Mouse (Mus musculus): ENCODE data around the gene Tgfbi.

Tgfbi gene

DNA sequence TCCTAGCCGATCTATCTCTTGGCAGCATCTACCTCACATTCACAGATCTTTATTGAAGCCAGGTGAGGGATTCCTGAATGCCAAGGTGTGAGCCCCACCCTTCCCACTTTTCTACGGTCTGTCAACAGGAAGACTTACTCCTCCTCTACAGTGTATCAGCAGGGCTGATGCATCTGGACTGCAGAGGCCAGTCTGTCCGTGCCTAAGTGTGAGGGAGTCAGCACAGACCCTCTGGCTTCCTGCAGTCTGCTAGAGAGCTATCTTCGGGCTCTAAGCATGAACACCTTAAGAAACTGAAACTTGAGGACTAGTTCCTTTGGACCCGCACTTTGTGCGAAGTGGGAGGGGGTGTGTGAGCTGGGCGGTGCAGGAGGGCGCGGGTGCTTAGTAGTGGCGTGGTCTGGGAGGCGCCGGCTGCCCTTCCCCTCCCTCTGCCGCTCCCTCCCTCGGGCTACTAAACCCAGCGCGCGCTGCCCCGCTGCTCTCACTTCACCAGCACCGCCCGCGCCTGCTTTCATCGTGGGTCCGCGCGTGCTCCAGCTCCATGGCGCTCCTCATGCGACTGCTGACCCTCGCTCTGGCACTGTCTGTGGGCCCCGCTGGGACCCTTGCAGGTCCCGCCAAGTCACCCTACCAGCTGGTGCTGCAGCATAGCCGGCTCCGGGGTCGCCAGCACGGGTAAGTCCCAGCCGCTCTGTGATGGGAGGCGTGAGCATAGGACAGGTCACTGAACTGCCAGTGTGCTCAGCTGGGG lies at the start of gene Tgfbi:
Tgfbi (plus strand) TSS at position 421 of the 754 bp plus-strand sequence.
- peak; percentile 31 to 32 for DNase-seq

GRCm38 (mm10) chr13:56559841-56560370 lies 49.4 kb upstream of the Tgfbi start:
- DNase-seq, result no peak

DNA sequence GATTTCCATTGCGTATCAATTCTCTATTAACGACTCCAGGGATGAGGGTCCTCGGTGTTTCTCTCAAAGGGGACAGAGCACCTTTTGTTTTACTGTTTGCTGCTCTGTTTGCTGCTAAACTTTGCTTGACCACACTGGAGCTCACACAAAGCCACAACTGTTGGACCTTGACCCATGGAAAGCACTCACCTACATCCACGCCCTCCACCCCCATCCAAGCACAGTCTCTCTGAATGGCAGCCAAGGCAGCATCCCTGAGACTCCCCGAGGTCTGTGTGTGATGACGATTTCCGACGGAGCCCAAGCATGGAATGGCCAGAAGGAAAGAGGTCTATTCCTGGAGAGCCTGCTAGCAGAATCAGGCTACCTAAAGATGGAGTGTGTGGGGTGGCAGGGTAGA lies 48.2 kb upstream of the Tgfbi start:
- no peak for DNase-seq

- peak; percentile 14 to 24 for DNase-seq
Observed at GRCm38 (mm10) chr13:56563075-56563474, 46.2 kb upstream of the Tgfbi start.

GRCm38 (mm10) chr13:56566336-56566735 lies 43.0 kb upstream of the Tgfbi start:
- DNase-seq, result no peak

- DNase-seq, result no peak
Observed at GRCm38 (mm10) chr13:56571645-56572044, 37.7 kb upstream of the Tgfbi start.

DNA sequence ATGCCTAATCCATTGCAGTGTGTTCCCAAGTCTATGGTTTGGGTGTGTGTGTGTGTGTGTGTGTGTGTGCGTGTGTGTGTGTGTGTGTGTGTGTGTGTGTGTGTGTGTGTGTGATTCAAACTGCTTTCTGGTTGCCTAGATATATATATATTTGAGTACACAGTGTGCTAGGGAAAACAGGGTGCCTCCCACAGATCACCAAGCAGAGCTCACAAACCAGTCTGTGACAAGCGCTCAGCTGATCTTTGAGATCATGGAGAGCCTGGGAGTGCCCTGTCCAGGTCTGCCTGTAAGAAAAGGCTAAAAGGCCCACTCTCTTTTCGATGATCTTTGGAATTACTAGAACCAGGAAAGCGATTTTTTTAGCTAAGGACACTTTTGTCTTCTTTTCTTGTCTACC lies 34.2 kb upstream of the Tgfbi start:
- no peak for DNase-seq

- peak; percentile 80 to 81 for DNase-seq
Observed at GRCm38 (mm10) chr13:56575701-56576321, 33.5 kb upstream of the Tgfbi start.

DNA sequence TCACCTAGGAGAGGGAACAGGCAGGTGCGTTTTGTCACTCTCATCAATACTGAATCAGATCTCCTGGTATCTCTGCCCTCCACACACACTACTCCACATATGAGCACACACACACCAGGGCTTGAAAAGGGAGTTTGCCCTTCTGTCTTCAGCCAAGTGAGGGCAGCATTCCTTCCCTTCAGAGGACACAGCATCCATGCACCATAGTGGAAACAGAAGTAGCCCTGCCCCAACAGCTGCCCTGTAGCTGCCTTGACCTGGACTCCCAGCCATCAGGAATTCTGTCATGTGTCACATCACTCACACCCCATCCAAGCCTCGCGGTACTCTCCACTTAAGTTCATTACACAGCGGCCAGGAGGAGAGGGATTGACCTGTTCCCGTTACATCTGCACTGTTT lies 31.2 kb upstream of the Tgfbi start:
- DNase-seq, result no peak

DNA sequence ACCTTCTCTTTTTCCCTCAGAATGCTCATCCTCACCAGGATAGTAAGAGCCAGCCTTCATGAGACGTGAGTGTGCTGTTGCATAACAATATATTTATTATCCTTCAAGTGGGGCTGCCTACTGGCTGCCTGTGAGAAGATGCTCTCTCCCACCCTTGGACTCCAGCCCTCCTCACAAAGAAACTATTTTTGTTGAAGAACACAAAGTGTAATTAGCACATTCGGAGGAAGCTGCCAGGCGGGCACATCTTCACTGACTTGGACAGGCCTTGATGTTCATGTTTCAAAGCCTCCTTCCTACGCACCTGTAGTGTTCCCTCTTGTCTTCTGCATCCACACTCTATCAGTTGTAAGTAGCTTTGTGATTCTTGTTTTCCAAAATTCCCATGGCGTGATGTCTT lies 28.9 kb upstream of the Tgfbi start:
- DNase-seq, result no peak

DNA sequence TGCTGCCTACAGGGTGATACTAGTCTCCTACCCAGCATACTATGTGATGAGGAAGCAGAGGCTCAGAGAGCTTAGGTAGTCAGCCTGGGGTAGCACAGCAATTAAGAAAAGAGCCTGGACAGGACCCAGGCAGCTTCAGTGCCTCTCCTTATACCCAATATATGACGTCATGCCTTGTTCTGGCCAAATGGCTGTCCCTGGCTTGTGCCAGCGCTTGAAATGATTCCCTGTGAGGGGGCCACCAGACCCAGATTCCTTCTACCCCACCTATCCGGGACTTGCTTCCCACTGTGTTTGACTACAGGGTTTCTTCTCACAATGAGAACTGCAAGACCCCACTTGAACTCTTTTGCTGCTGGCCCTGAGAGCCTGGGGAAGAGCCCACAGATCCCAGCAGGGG lies 27.8 kb upstream of the Tgfbi start:
- no peak for DNase-seq

DNA sequence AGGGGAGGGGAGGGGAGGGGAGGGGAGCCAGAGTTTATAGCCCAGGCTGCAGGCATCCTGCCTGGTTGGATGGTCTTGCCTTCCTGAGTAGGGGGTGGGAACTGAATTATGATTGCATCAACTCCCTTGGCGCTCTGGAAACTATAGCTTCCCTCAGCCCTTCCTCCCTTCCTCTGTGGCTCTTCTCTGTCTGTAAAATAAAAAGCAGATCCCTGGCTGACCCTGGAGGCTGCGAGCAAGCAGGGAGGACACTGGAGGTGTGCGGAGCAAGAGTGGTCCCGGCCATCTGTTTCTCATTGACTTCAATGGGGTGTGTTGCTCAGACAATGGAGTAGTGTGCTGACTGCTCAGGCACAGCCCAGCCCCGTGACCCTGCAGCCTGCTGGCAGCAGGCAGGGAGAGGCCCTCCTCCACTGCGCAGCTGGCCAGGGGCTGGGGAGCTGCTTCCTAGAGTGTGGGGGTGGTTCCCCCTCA lies 27.3 kb upstream of the Tgfbi start:
- no peak for DNase-seq

DNA sequence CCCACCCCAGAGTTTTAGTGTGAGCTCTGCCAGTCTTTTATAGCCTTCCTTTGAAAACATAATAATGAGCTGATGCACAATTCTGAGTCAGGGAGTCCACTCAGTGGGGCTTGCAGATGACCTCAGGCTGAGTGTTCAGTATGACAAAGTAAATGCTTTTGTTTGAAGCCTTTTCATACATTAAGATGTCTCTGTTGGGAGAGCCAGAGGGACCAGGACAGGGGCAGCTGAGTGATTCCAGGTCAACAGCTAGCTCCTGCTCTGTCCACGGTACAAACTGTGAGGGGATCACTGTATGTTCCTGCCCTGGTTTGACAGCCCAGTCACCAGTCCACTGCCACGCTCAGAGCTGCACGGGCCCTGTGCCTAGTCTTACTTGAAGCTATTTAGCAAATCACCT lies 26.6 kb upstream of the Tgfbi start:
- DNase-seq, result no peak

- DNase-seq, result no peak
Observed at GRCm38 (mm10) chr13:56586046-56586445, 23.3 kb upstream of the Tgfbi start.

- no peak for DNase-seq
Observed at GRCm38 (mm10) chr13:56588454-56589117, 20.7 kb upstream of the Tgfbi start.

DNA sequence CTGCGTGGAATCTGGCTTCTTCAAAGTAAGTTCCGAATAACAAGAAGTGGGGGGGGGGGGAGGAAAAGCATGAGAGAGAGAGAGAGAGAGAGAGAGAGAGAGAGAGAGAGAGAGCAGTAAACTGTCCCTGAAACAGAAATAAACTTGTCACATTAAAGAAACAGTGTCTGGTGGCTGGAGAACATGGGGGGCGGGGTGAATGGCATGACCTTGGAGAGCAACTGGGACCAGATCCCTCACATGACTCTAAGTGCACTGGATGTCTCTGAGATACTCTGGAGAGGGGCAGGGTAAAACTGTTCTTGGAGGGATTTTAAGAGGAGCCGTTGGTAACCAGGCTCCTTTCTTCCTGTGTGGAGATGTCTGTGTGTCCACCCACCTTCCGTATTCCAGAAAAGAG lies 19.1 kb upstream of the Tgfbi start:
- no peak for DNase-seq

GRCm38 (mm10) chr13:56591191-56591590 lies 18.1 kb upstream of the Tgfbi start:
- no peak for DNase-seq

DNA sequence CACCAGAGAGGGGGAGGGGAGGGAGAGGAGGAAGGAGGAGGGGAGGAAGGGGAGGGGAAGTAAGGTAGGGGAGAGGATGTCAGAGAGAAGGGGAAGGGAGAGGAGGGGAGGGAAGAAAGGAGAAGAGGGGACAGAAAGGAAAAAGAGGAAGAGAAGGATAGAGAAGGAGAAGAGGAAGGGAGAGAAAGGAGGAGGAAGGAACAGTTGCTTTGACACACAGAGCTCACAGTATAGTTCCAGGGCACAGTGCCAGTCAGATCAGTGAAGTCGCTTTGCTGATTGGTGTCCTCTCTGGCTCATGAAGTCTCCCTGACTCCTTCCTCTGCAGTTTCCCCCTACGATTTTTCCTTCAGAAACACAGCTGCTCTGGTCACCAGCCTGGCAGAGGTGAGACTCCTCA lies 17.4 kb upstream of the Tgfbi start:
- no peak for DNase-seq

- no peak for DNase-seq
Observed at GRCm38 (mm10) chr13:56593196-56593595, 16.1 kb upstream of the Tgfbi start.

DNA sequence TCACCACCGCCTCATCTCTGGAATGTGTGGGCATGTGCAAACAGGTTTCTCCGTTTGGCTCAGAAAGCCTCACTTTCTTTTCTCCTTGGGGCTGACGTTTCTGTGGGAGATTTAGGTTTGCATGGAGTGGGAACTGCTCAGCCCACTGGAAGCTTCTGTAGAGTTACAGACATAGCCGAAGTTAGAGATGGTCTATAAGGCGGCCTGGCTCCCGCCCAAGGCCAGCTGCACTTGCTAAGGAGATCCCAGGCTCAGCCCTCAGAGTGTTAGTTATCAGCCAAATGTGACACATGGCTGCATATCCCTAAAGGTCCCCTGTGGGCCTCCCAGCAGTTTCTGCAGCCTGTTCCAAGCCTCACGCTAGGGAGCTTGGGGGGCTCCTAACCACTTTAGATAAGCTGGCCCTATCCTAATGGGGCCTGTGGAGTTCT lies 15.3 kb upstream of the Tgfbi start:
- no peak for DNase-seq

DNA sequence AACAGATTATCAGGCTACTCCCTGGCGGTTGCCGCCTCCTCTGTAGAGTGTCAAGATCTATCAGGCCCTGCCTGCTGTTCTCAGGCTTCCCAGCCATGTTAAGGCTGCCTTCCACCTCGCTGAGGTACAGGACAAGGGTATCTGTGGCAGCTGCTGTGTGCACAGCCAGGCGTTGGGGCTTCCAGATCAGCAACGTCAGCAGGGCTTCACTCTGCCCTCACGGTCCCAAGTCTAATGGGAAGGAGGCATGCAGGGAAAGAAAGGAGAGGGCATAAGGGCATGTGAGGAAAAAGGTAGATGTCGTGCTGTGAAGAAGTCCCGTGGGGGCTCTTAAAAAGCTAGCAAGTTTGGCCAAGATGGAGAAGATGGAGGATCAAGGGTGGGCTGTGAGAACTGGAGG lies 14.1 kb upstream of the Tgfbi start:
- no peak for DNase-seq

DNA sequence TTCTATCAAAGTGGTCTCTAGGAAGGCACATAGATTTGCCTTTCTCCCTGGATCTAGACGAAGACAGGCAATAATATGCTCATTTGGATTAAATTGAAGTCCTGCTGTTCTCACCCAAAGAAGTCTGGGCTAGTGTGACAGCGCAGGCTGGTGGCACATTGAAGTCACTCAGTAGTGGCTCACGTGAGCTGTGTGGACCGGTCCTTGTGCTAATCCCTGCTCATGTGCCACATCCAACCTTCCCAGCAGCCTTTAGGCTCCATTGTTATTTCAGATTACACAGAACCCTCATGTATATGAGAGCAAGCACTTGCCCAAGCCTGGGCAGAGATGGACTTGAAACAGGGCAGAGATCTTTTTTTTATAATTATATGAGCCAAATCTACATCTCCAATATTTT lies 12.0 kb upstream of the Tgfbi start:
- no peak for DNase-seq

- DNase-seq, result no peak
Observed at GRCm38 (mm10) chr13:56597831-56598612, 11.3 kb upstream of the Tgfbi start.

Measured in B cell, adult 2 months (primary cell).